Mouse (Mus musculus): ENCODE data around the gene Lama1.

GRCm38 (mm10) chr17:67666981-67667380 is 30.1 kb upstream of the Lama1 start:
- TF ChIP-seq CTCF (IDR thresholded peaks at IDR 0.05; ENCODE audit: low read depth) (no peak), EP300 (IDR thresholded peaks at IDR 0.05; ENCODE audit: low read depth) (no peak)

Data from liver, embryonic 14.5 days (tissue).